Mouse (Mus musculus) MEL (cell line): ENCODE data around the gene Foxo6. TPM values are rescaled to one million over a fixed set of nuclear protein-coding genes. Genes with fewer than 3 reads are reported as not detected.

Source experiments
- DNase-seq: peaks from one replicate; pipeline ENCODE4 v3.0.0; 2011; ENCODE audit warnings: low read depth, low spot score
- H3K27ac ChIP-seq: 2 replicates; pipeline ENCODE4 v1.5.1; 2012; ENCODE audit warnings: low read depth, mild to moderate bottlenecking, control low read depth, low read length, moderate library complexity; ENCODE audit not compliant: control insufficient read depth
- H3K27me3 ChIP-seq, 2 experiments: fragments of 150-350 bp in 1 of 2; sonication (generic) in 1 of 2; 2 replicates each; pipeline ENCODE4 v1.6.1; 2012; ENCODE audit warnings: low read length in 2 of 2, mild to moderate bottlenecking in 2 of 2, improper control_type of control experiment in 1 of 2, moderate library complexity in 1 of 2; ENCODE audit not compliant: insufficient read depth in 2 of 2, control insufficient read depth in 1 of 2
- H3K36me3 ChIP-seq, 2 experiments: 2 replicates each; pipeline ENCODE4 v1.6.1; 2012 to 2014; ENCODE audit warnings: low read length in 2 of 2, improper control_type of control experiment in 1 of 2, inconsistent platforms in 1 of 2, mild to moderate bottlenecking in 1 of 2; ENCODE audit not compliant: insufficient read depth in 2 of 2, control insufficient read depth in 1 of 2
- H3K4me1 ChIP-seq, 2 experiments: fragments of 150-350 bp in 1 of 2; sonication (generic) in 1 of 2; 2 replicates each; pipeline ENCODE4 v1.6.1; 2012; ENCODE audit warnings: low read length in 2 of 2, improper control_type of control experiment in 1 of 2, mild to moderate bottlenecking in 1 of 2; ENCODE audit not compliant: insufficient read depth in 2 of 2, control insufficient read depth in 1 of 2
- H3K4me3 ChIP-seq, 2 experiments: fragments of 150-350 bp in 1 of 2; sonication (generic) in 1 of 2; 2 replicates each; pipeline ENCODE4 v1.5.1; 2012; ENCODE audit warnings: low read depth in 2 of 2, low read length in 2 of 2, mild to moderate bottlenecking in 2 of 2, moderate library complexity in 2 of 2, control low read depth in 1 of 2, improper control_type of control experiment in 1 of 2; ENCODE audit not compliant: control insufficient read depth in 1 of 2, insufficient read depth in 1 of 2
- H3K79me2 ChIP-seq: 2 replicates; pipeline ENCODE4 v1.6.1; 2012; ENCODE audit warnings: mild to moderate bottlenecking, low read length, moderate library complexity; ENCODE audit not compliant: control insufficient read depth, poor library complexity, insufficient read depth
- H3K9ac ChIP-seq: 2 replicates; pipeline ENCODE4 v1.6.1; 2012; ENCODE audit warnings: low read depth, mild to moderate bottlenecking, control low read depth, low read length, moderate library complexity; ENCODE audit not compliant: control insufficient read depth, poor library complexity, severe bottlenecking
- H3K9me3 ChIP-seq: fragments of 150-350 bp; sonication (generic); replicated peaks from 2 replicates; pipeline ENCODE4 v1.6.1; 2012; ENCODE audit warnings: mild to moderate bottlenecking, low read length, improper control_type of control experiment, moderate library complexity; ENCODE audit not compliant: insufficient read depth
- CTCF ChIP-seq, 3 experiments: IDR thresholded peaks in 2 of 3; conservative IDR thresholded peaks in 1 of 3; 2 replicates each; pipeline ENCODE4 v1.5.1; 2011 to 2012; ENCODE audit warnings: low read length in 3 of 3, low read depth in 2 of 3, mild to moderate bottlenecking in 2 of 3, improper control_type of control experiment in 1 of 3, inconsistent platforms in 1 of 3, mixed read lengths in 1 of 3, moderate library complexity in 1 of 3; ENCODE audit not compliant: control insufficient read depth in 1 of 3, insufficient read depth in 1 of 3, poor library complexity in 1 of 3, severe bottlenecking in 1 of 3
- E2F4 ChIP-seq: IDR thresholded peaks from 2 replicates; pipeline ENCODE4 v1.6.1; 2011; ENCODE audit warnings: low read depth, low read length, improper control_type of control experiment, borderline replicate concordance
- GABPA ChIP-seq: IDR thresholded peaks from 2 replicates; pipeline ENCODE4 v1.6.1; 2012; ENCODE audit warnings: low read depth, mild to moderate bottlenecking, inconsistent platforms, low read length, improper control_type of control experiment, moderate library complexity
- GATA1 ChIP-seq: IDR thresholded peaks from 2 replicates; pipeline ENCODE4 v1.6.1; 2011; ENCODE audit warnings: low read depth, low read length, improper control_type of control experiment
- KAT2A ChIP-seq: conservative IDR thresholded peaks from 2 replicates; pipeline ENCODE4 v1.6.1; 2012; ENCODE audit warnings: low read depth, low read length, improper control_type of control experiment, inconsistent platforms
- MAX ChIP-seq: IDR thresholded peaks from 2 replicates; pipeline ENCODE4 v1.6.1; 2011; ENCODE audit warnings: low read length, improper control_type of control experiment
- MAZ ChIP-seq: IDR thresholded peaks from 2 replicates; pipeline ENCODE4 v1.6.1; 2012; ENCODE audit warnings: low read depth, mild to moderate bottlenecking, inconsistent platforms, low read length, improper control_type of control experiment
- MEF2A ChIP-seq: IDR thresholded peaks from 2 replicates; pipeline ENCODE4 v1.6.1; 2014; ENCODE audit warnings: low read depth, mild to moderate bottlenecking, inconsistent platforms, low read length, improper control_type of control experiment; ENCODE audit not compliant: poor library complexity, insufficient replicate concordance, severe bottlenecking; ENCODE audit errors: extremely low read depth
- MYB ChIP-seq: IDR thresholded peaks from 2 replicates; pipeline ENCODE4 v1.6.1; 2011; ENCODE audit warnings: mild to moderate bottlenecking, low read depth, low read length, improper control_type of control experiment
- NELFE ChIP-seq: IDR thresholded peaks from 2 replicates; pipeline ENCODE4 v1.6.1; 2011; ENCODE audit warnings: low read depth, low read length, improper control_type of control experiment
- NRF1 ChIP-seq: IDR thresholded peaks from 2 replicates; pipeline ENCODE4 v1.6.1; 2014; ENCODE audit warnings: low read depth, mild to moderate bottlenecking, inconsistent platforms, low read length, improper control_type of control experiment, moderate library complexity; ENCODE audit not compliant: poor library complexity, insufficient read depth, severe bottlenecking
- POLR2A ChIP-seq, 2 experiments: IDR thresholded peaks; 2 replicates each; pipeline ENCODE4 v1.6.1; 2011 to 2012; ENCODE audit warnings: low read length in 2 of 2, mild to moderate bottlenecking in 2 of 2, control low read depth in 1 of 2, improper control_type of control experiment in 1 of 2, low read depth in 1 of 2, moderate library complexity in 1 of 2; ENCODE audit not compliant: control insufficient read depth in 1 of 2, insufficient read depth in 1 of 2, poor library complexity in 1 of 2
- POLR2AphosphoS5 ChIP-seq: IDR thresholded peaks from 2 replicates; pipeline ENCODE4 v1.6.1; 2012; ENCODE audit warnings: low read depth, borderline replicate concordance, mild to moderate bottlenecking, inconsistent platforms, low read length, moderate library complexity, mixed read lengths
- RAD21 ChIP-seq: IDR thresholded peaks from 2 replicates; pipeline ENCODE4 v1.6.1; 2011; ENCODE audit warnings: mild to moderate bottlenecking, low read depth, low read length, improper control_type of control experiment
- SIN3A ChIP-seq: IDR thresholded peaks from 2 replicates; pipeline ENCODE4 v1.6.1; 2012; ENCODE audit warnings: low read length, improper control_type of control experiment, inconsistent platforms
- SMC3 ChIP-seq: IDR thresholded peaks from 2 replicates; pipeline ENCODE4 v1.6.1; 2011; ENCODE audit warnings: low read depth, low read length, improper control_type of control experiment
- USF1 ChIP-seq: IDR thresholded peaks from 2 replicates; pipeline ENCODE4 v1.6.1; 2014; ENCODE audit warnings: low read depth, mild to moderate bottlenecking, inconsistent platforms, low read length, improper control_type of control experiment, moderate library complexity
- ZKSCAN1 ChIP-seq: IDR thresholded peaks from 2 replicates; pipeline ENCODE4 v1.6.1; 2012; ENCODE audit warnings: low read depth, mild to moderate bottlenecking, inconsistent platforms, low read length, improper control_type of control experiment, moderate library complexity
- ZMIZ1 ChIP-seq: IDR thresholded peaks from 2 replicates; pipeline ENCODE4 v1.6.1; 2012; ENCODE audit warnings: low read depth, mild to moderate bottlenecking, inconsistent platforms, low read length, improper control_type of control experiment, moderate library complexity
- polyA plus RNA-seq, 2 experiments: library from polyadenylated mRNA; stranded (reverse) in 1 of 2; unstranded in 1 of 2; fragments of >175 nt in 1 of 2; fragments of >200 nt in 1 of 2; gene quantifications; 2 replicates each; pipeline versions ENCODE4 v1.2.1 to v1.2.4; 2012; ENCODE audit warnings: low replicate concordance in 2 of 2, low read depth in 1 of 2; ENCODE audit not compliant: insufficient read length in 2 of 2, insufficient read depth in 1 of 2, missing spikeins in 1 of 2
- total RNA-seq: library from RNA; depleted of rRNA; stranded (reverse); fragments of 300-350 nt; gene quantifications from 2 replicates; pipeline ENCODE4 v1.2.3, GENCODE M21; 2012

The Foxo6 gene
- total and polyA plus RNA-seq, 3 experiments, result 0.31 to 3.4 TPM; not detected in 1

- H3K4me3 ChIP-seq, result no peak overlapping the region
- no peak overlapping the region for H3K27ac ChIP-seq
- no peaks in the 10 kb centered on the region for H3K9me3 ChIP-seq
- H3K27me3 ChIP-seq, result no peaks in the 10 kb centered on the region
- TF ChIP-seq KAT2A, result no peak
- TF ChIP-seq ZMIZ1, result no peak
- H3K4me1 ChIP-seq, result no peaks in the 10 kb centered on the region
- no peaks in the 10 kb centered on the region for H3K79me2 ChIP-seq
- no peak overlapping the region for H3K9ac ChIP-seq
- H3K36me3 ChIP-seq, result no peaks in the 10 kb centered on the region
- no peak for DNase-seq
Observed at GRCm38 (mm10) chr4:120271886-120272580, 15.1 kb downstream of the Foxo6 start.

GRCm38 (mm10) chr4:120271208-120271607 lies 15.9 kb downstream of the Foxo6 start:
- no peaks in the 10 kb centered on the region for H3K27me3 ChIP-seq
- DNase-seq, result no peak
- H3K9ac ChIP-seq, result no peak overlapping the region
- no peaks in the 10 kb centered on the region for H3K4me1 ChIP-seq
- no peaks in the 10 kb centered on the region for H3K9me3 ChIP-seq
- H3K79me2 ChIP-seq, result no peaks in the 10 kb centered on the region
- H3K36me3 ChIP-seq, result no peaks in the 10 kb centered on the region
- no peak overlapping the region for H3K4me3 ChIP-seq
- H3K27ac ChIP-seq, result no peak overlapping the region
- TF ChIP-seq SIN3A (no peak), MEF2A (no peak), GATA1 (no peak), SMC3 (no peak), MYB (no peak), MAZ (no peak), CTCF (IDR thresholded peaks at IDR 0.05 in 2 of 3, conservative IDR thresholded peaks at IDR 0.05 in 1 of 3; ENCODE audit: control insufficient read depth in 1 of 3, insufficient read depth in 1 of 3, low read depth in 2 of 3, low read length in 3 of 3, poor library complexity in 1 of 3, severe bottlenecking in 1 of 3) (no peak), POLR2AphosphoS5 (no peak), NRF1 (no peak), POLR2A (IDR thresholded peaks at IDR 0.05; ENCODE audit: control insufficient read depth in 1 of 2, insufficient read depth in 1 of 2, low read depth in 1 of 2, low read length in 2 of 2, poor library complexity in 1 of 2) (no peak), ZKSCAN1 (no peak), E2F4 (no peak), GABPA (no peak), ZMIZ1 (no peak), NELFE (no peak), RAD21 (no peak), USF1 (no peak), MAX (no peak)
